Mouse (Mus musculus) olfactory bulb, adult 2 months (tissue): Measurements from ENCODE around the gene B3gat1. TPM values are rescaled to one million over a fixed set of nuclear protein-coding genes. Genes with fewer than 3 reads are reported as not detected.

Experiments
- H3K27ac ChIP-seq: fragments of 200-500 bp; 2 replicates; pipeline ENCODE4 v1.5.1; 2012; ENCODE audit warnings: low read depth, low read length; ENCODE audit not compliant: insufficient read depth
- H3K4me1 ChIP-seq: fragments of 200-500 bp; 2 replicates; pipeline ENCODE4 v1.6.1; 2012; ENCODE audit warnings: low read length; ENCODE audit not compliant: control insufficient read depth, insufficient read depth
- H3K4me3 ChIP-seq: fragments of 200-500 bp; 2 replicates; pipeline ENCODE4 v1.5.1; 2012; ENCODE audit warnings: mild to moderate bottlenecking, low read depth, low read length, moderate library complexity; ENCODE audit not compliant: insufficient read depth
- CTCF ChIP-seq: fragments of 200-500 bp; IDR thresholded peaks from 2 replicates; pipeline ENCODE4 v1.5.1; 2012; ENCODE audit warnings: low read depth, mild to moderate bottlenecking, low read length, moderate library complexity; ENCODE audit not compliant: insufficient read depth
- POLR2A ChIP-seq: fragments of 200-500 bp; IDR thresholded peaks from 2 replicates; pipeline ENCODE4 v1.6.1; 2012; ENCODE audit warnings: mild to moderate bottlenecking, low read depth, low read length, moderate library complexity; ENCODE audit not compliant: insufficient read depth
- WGBS: fragments of 180-500 bp; shearing (Covaris S2); methylation state at CpG from one replicate; pipeline ENCODE4 v1.1.7; 2018; 5-methylcytosine and 5-hydroxymethylcytosine counted together
- polyA plus RNA-seq: library from polyadenylated mRNA; stranded (reverse); fragments of >200 nt; gene quantifications from 2 replicates; pipeline ENCODE4 v1.2.4, GENCODE M21; 2012; ENCODE audit warnings: low replicate concordance; ENCODE audit not compliant: missing spikeins, insufficient read depth, insufficient read length

B3gat1 gene
- polyA plus RNA-seq, 1 experiment = not detected

GRCm38 (mm10) chr9:26760576-26760975 is 27.0 kb downstream of the B3gat1 start:
- peaks cover 10% of the 10 kb centered on the region for H3K4me1 ChIP-seq
- 56% methylated on average over 5 of the region's 5 CpGs for WGBS
- H3K27ac ChIP-seq = no peak overlapping the region
- TF ChIP-seq CTCF (no peak), POLR2A (no peak)
- H3K4me3 ChIP-seq = no peak overlapping the region

GRCm38 (mm10) chr9:26762477-26762876 is 28.9 kb downstream of the B3gat1 start:
- H3K27ac ChIP-seq = no peak overlapping the region
- peaks cover 10% of the 10 kb centered on the region for H3K4me1 ChIP-seq
- WGBS = 90% methylated on average over 6 of the region's 6 CpGs
- no peak for TF ChIP-seq CTCF
- TF ChIP-seq POLR2A = no peak
- H3K4me3 ChIP-seq = no peak overlapping the region

GRCm38 (mm10) chr9:26768181-26768580 is 34.7 kb downstream of the B3gat1 start:
- Histone ChIP-seq H3K27ac (no peak overlapping the region), H3K4me1 (no peaks in the 10 kb centered on the region), H3K4me3 (no peak overlapping the region)
- TF ChIP-seq CTCF = no peak
- TF ChIP-seq POLR2A = no peak
- WGBS = 96% methylated on average over 3 of the region's 3 CpGs

- no peak for TF ChIP-seq CTCF
- TF ChIP-seq POLR2A = no peak
- WGBS = 83% methylated on average over 2 of the region's 2 CpGs
- Histone ChIP-seq H3K4me3 (no peak overlapping the region), H3K4me1 (peaks cover 6% of the 10 kb centered on the region), H3K27ac (no peak overlapping the region)
These were observed 42.2 kb downstream of the B3gat1 start for GRCm38 (mm10) chr9:26775700-26776099.

- TF ChIP-seq POLR2A (no peak), CTCF (no peak)
- peaks cover 6% of the 10 kb centered on the region for H3K4me1 ChIP-seq
- 63% methylated on average over 6 of the region's 6 CpGs for WGBS
These were observed 42.8 kb downstream of the B3gat1 start for GRCm38 (mm10) chr9:26776122-26776902.

GRCm38 (mm10) chr9:26778421-26778820 is 44.9 kb downstream of the B3gat1 start:
- Histone ChIP-seq H3K27ac (no peak overlapping the region), H3K4me3 (no peak overlapping the region), H3K4me1 (peaks cover 6% of the 10 kb centered on the region)
- no peak for TF ChIP-seq CTCF
- TF ChIP-seq POLR2A = no peak
- 98% methylated on average over 7 of the region's 7 CpGs for WGBS

More at GRCm38 (mm10) chr9:26776122-26776902, 42.8 kb downstream of the B3gat1 start:
- Histone ChIP-seq H3K27ac (no peak overlapping the region), H3K4me3 (no peak overlapping the region)

GRCm38 (mm10) chr9:26783414-26783975 is 50.0 kb downstream of the B3gat1 start:
- Histone ChIP-seq H3K4me3 (no peak overlapping the region), H3K4me1 (peaks cover 6% of the 10 kb centered on the region), H3K27ac (no peak overlapping the region)
- WGBS = 75% methylated on average over 7 of the region's 7 CpGs
- TF ChIP-seq POLR2A (no peak), CTCF (no peak)

GRCm38 (mm10) chr9:26792829-26793228 is 59.3 kb downstream of the B3gat1 start:
- no peak overlapping the region for H3K27ac ChIP-seq
- 82% methylated on average over 3 of the region's 3 CpGs for whole genome bisulfite sequencing

GRCm38 (mm10) chr9:26798205-26798604 is 64.7 kb downstream of the B3gat1 start:
- H3K4me1 ChIP-seq = no peaks in the 10 kb centered on the region
- TF ChIP-seq CTCF (no peak), POLR2A (no peak)
- no peak overlapping the region for H3K27ac ChIP-seq
- no peak overlapping the region for H3K4me3 ChIP-seq
- WGBS = 90% methylated on average over 3 of the region's 3 CpGs

More at GRCm38 (mm10) chr9:26792829-26793228, 59.3 kb downstream of the B3gat1 start:
- no peak for TF ChIP-seq CTCF
- no peak for TF ChIP-seq POLR2A
- Histone ChIP-seq H3K4me1 (no peaks in the 10 kb centered on the region), H3K4me3 (no peak overlapping the region)
